Mouse (Mus musculus): ENCODE results near the gene Hexb.

Gene Hexb

GRCm38 (mm10) chr13:97224341-97224982 is 26.3 kb upstream of the Hexb start:
- no peak for DNase-seq (ENCODE audit: low read depth)

DNA sequence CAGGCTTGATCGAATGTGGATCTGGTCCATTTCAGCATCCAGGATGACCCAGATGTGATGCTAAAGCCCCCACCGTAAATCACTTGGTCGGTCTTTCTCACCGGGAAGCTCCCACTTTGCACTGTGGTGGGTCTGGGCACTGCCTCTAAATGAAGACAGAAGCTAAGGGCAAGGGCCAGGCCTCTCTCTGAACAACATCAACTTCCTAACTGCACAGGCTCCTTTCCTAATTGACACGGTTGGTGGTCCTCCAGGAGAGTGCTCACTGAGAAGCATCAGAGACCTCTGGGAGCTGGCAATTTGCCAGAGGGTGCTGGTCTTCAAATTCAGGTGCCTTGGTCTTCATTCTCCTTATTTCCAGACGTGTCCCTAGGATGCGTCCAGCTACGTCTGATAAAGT is 25.7 kb upstream of the Hexb start:
- DNase-seq (ENCODE audit: low read depth) = no peak

- DNase-seq (ENCODE audit: low read depth) = no peak
Measured at GRCm38 (mm10) chr13:97220022-97220421, 21.9 kb upstream of the Hexb start.

- no peak for DNase-seq (ENCODE audit: low read depth)
Measured at GRCm38 (mm10) chr13:97216196-97216595, 18.0 kb upstream of the Hexb start.

- no peak for DNase-seq (ENCODE audit: low read depth)
Measured at GRCm38 (mm10) chr13:97215563-97215962, 17.4 kb upstream of the Hexb start.

DNA sequence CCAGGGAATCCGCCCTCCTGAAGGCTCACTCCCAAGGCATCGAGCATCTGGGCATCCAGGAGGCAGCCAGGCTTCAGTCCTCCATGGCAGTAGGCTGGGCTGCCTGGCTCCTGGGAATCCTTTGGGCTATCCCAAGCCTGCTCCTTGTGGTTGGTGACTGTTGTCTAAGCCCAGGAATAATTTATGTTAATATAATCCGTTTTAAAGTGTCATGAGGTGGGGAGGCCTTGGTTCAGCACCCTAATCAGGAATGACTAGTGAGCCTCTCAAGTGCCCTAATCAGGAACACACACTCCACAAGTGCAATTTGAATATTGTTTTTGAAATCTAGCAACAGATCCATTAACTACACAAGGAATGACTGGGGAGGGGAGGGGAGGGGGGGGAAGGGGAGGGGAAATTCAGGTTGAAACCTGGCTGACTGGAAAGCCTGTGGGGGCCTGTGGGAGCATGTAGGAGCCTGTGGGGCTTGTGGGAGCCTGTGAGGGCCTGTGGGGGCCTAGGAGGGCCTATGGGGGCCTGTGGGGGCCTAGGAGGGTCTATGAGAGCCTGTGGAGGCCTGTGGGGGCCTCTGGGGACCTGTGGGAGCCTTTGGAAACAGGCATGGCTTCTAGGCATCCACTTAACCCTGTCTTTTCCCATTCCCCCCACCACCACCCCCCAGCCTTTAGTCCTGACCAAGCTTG is 16.6 kb upstream of the Hexb start:
- no peak for DNase-seq (ENCODE audit: low read depth)

DNA sequence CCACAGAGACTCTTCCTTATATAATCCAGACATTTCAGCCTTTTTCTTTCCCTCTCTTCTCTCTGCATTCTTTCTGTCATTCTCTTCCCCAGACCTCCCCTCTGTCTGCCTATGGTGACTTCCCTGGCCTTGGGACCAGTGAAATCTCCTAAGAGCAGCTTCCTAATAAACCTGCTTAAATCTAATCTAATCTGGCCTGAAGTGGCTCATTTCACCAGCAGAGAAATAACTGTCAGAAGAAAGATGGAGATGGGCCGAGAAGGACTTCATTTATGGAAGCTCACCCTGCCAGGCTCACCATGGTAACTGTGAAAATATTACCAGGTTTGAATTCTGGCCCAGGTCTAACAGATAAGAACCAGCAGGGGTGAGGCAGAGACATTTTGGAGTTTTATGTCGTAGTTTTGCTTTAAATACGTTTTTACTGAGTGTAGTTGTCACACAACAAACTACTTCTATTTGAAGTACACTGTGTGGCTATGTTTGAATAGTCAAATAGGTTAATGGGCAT is 10.4 kb upstream of the Hexb start:
- peak; percentile 70 for DNase-seq (ENCODE audit: low read depth)

DNA sequence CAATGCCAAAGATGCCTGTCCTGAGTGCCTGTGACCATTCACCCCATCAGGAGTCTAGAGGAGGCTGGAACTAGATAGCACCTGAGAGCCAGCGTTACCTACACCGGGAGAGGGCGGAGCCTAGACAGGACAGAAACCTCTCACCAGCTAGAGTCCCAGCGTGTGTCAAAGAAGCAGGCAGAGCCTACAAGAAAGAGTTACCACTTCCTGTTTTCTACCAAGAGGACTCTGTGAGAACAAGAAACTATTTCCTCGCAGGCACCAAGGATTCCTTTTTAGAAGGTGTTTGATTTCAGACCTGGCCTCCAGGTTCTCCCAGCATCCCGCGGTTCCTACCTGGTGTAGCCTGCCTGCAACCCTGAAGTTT is 9.9 kb upstream of the Hexb start:
- DNase-seq (ENCODE audit: low read depth) = peak; percentile 90

DNA sequence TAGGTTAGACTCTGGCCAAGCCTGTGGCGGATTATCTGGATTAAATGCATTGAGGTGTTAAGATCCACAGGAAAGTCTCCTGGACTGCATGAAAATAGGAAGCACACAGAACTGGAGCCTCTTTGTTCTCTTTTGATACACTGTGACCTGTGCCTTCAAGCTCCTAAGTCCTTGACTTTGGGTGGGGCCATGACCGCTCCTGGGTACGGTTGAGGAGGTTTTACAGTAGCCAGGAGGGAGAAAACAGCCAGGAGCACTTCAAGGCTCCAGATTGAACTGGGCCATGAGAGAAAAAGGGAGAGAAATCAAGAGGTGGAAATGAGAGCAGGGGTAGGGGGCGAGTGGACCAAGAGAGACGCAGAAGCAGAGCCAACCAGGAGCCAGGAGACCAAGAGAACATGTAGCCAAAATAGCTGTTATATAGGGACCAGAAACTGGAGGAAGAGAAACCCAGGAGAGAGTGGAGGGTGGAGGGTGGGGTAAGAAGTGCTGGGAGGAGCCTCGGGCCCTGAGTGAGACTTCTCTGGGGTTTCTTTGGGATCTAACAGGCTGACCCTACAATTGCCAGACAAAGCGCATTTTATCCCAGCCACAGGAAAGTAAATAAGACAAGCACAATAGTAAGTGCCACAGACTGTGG is 9.4 kb upstream of the Hexb start:
- peak; percentile 25 for DNase-seq (ENCODE audit: low read depth)

- DNase-seq (ENCODE audit: low read depth) = no peak
Measured at GRCm38 (mm10) chr13:97206046-97206445, 7.9 kb upstream of the Hexb start.

- DNase-seq (ENCODE audit: low read depth) = peak; percentile 91
Measured at GRCm38 (mm10) chr13:97205052-97205701, 7.0 kb upstream of the Hexb start.

DNA sequence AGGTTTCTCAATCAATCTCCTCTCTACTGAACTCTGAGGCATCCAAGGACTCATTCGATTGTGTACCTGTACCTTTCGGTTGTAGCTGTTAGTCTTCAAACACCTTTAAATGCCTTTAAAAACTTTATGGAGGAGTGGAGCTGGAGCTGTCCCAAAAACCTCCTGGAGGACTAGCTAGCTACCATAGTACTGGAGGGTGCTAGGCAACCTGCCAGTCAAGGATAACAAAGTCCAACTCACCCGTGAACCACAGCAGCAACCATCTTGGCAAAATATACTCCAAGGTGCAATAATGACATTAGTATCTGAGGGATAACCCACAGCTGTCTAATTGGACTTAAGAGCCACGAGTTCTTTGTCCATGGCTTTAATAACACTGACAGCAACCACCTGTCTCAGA is 3.7 kb upstream of the Hexb start:
- no peak for DNase-seq (ENCODE audit: low read depth)

- no peak for DNase-seq (ENCODE audit: low read depth)
Measured at GRCm38 (mm10) chr13:97201076-97201475, 2.9 kb upstream of the Hexb start.

- DNase-seq (ENCODE audit: low read depth) = no peak
Measured at GRCm38 (mm10) chr13:97199123-97199522, 966 bp upstream of the Hexb start.

- no peak for DNase-seq (ENCODE audit: low read depth)
Measured at GRCm38 (mm10) chr13:97196925-97197218, 1.3 kb downstream of the Hexb start.

- DNase-seq (ENCODE audit: low read depth) = no peak
Measured at GRCm38 (mm10) chr13:97196186-97196924, 1.8 kb downstream of the Hexb start.

GRCm38 (mm10) chr13:97193420-97193819 is 4.7 kb downstream of the Hexb start:
- DNase-seq (ENCODE audit: low read depth) = no peak

DNA sequence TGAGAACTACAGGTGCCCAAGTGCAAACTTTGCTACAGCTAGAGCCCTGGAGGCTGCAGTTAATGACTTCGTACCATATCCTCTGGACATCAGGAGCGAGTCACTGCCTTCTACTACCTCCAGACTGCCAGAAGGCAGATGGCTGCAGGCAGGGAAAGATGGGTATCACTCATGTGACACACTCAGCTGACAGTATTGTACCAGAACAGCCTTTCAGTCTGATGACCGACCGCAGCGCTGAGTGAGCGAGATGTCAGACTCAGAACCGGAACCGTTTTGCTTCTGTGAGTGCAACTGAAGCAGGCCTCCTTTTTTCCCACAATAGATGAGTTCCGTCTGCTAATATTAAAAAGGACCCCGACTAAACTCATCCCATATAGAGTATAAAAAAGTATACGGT is 5.5 kb downstream of the Hexb start:
- DNase-seq (ENCODE audit: low read depth) = no peak

GRCm38 (mm10) chr13:97187693-97188092 is 10.5 kb downstream of the Hexb start:
- DNase-seq (ENCODE audit: low read depth) = no peak

DNA sequence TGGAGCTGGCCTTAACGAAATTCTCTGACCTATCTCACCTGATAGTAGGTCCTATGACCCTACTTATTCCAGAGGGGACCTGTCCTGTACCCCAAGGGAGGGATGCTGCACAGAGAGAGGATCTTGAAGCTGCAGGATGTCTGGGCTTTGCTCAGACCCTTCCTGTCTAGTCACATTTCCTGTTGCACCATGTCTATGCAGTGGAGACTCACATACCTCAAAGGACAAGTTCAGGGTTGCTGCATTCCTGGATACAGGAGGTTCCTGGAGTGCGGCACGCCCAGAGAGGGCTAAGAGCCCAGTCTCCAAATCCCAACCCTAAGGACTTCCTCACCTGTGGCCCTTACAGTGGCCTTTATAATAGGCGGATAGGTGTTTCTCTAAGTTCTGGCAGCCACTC is 11.8 kb downstream of the Hexb start:
- no peak for DNase-seq (ENCODE audit: low read depth)

GRCm38 (mm10) chr13:97184656-97185055 is 13.5 kb downstream of the Hexb start:
- no peak for DNase-seq (ENCODE audit: low read depth)

DNA sequence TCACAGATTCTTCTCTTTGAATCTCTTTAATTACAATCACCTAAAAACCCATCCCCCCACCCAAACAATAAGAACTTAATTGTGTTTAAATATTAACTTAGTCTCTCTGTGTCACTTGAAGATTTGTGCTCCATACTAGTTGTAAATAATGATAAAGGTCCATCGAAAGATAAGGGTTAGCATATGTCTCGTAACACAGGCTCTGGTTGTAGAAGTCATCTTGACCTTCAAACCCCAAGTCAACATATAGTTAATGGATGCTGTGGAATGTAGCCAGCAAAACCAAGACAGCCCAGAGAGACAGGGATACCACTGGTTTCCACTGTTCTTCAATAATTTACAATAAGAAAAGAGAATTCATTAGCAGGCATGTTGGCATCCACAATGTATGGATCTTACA is 14.0 kb downstream of the Hexb start:
- DNase-seq (ENCODE audit: low read depth) = no peak
